Mouse (Mus musculus) heart, embryonic 14.5 days (tissue): ENCODE measurements around the gene Insig1. TPM values are rescaled to one million over a fixed set of nuclear protein-coding genes. Genes with fewer than 3 reads are reported as not detected.
A peak's percentile ranks its signal among the peaks of the same experiment; 100 is the strongest.

ENCODE experiments used
- ATAC-seq: fragments of 200-750 bp; cut with Nextera tagmentation; 2 replicates; pipeline ENCODE4 v1.8.0; 2017; ENCODE audit warnings: low read depth, moderate TSS enrichment; ENCODE audit not compliant: insufficient number of reproducible peaks, insufficient read depth, low FRiP score
- H3K27ac ChIP-seq, 2 experiments: fragments of 200-500 bp in 1 of 2; fragments of 300-500 bp in 1 of 2; sonication (generic) in 1 of 2; replicated peaks in 1 of 2; 2 replicates each; pipeline ENCODE4 v1.5.1; 2012 to 2014; ENCODE audit warnings: low read depth in 2 of 2, low read length in 2 of 2, control low read depth in 1 of 2, mild to moderate bottlenecking in 1 of 2, mixed read lengths in 1 of 2; ENCODE audit not compliant: control insufficient read depth in 1 of 2, insufficient read depth in 1 of 2
- H3K27me3 ChIP-seq: fragments of 300-500 bp; sonication (generic); 2 replicates; pipeline ENCODE4 v1.6.1; 2014; ENCODE audit warnings: mild to moderate bottlenecking, low read length, control low read depth; ENCODE audit not compliant: control insufficient read depth, insufficient read depth
- H3K36me3 ChIP-seq: fragments of 300-500 bp; sonication (generic); 2 replicates; pipeline ENCODE4 v1.6.1; 2014; ENCODE audit warnings: mild to moderate bottlenecking, control low read depth, low read length, mixed read lengths; ENCODE audit not compliant: control insufficient read depth, insufficient read depth
- H3K4me1 ChIP-seq, 2 experiments: fragments of 200-500 bp in 1 of 2; fragments of 300-500 bp in 1 of 2; sonication (generic) in 1 of 2; 2 replicates each; pipeline ENCODE4 v1.6.1; 2012 to 2014; ENCODE audit warnings: low read length in 2 of 2, control low read depth in 1 of 2, mixed read lengths in 1 of 2; ENCODE audit not compliant: control insufficient read depth in 2 of 2, insufficient read depth in 2 of 2
- H3K4me2 ChIP-seq: fragments of 300-500 bp; sonication (generic); 2 replicates; pipeline ENCODE4 v1.6.1; 2014; ENCODE audit warnings: mild to moderate bottlenecking, low read length
- H3K4me3 ChIP-seq, 2 experiments: fragments of 200-500 bp in 1 of 2; fragments of 300-500 bp in 1 of 2; sonication (generic) in 1 of 2; 2 replicates each; pipeline ENCODE4 v1.5.1; 2012 to 2014; ENCODE audit warnings: low read length in 2 of 2, mild to moderate bottlenecking in 2 of 2, control low read depth in 1 of 2, low read depth in 1 of 2, moderate library complexity in 1 of 2; ENCODE audit not compliant: control insufficient read depth in 1 of 2, insufficient read depth in 1 of 2
- H3K9ac ChIP-seq: fragments of 300-500 bp; sonication (generic); 2 replicates; pipeline ENCODE4 v1.6.1; 2014; ENCODE audit warnings: mild to moderate bottlenecking, low read length
- H3K9me3 ChIP-seq: fragments of 300-500 bp; sonication (generic); 2 replicates; pipeline ENCODE4 v1.6.1; 2016; ENCODE audit warnings: low read length, control low read depth; ENCODE audit not compliant: control insufficient read depth
- WGBS: fragments of 180-500 bp; shearing (Covaris S2); extraction: QIAGEN DNeasy Blood & Tissue Kit; methylation state at CpG from one replicate; pipeline ENCODE4 v1.1.7; 2014; 5-methylcytosine and 5-hydroxymethylcytosine counted together
- polyA plus RNA-seq: library from polyadenylated mRNA; unstranded; fragments of >200 nt; fragmentation: Nextera tagmentation; extraction: Ambion mirVana; gene quantifications from 2 replicates; pipeline ENCODE4 v1.2.1, GENCODE M21; 2014

The Insig1 gene
- polyA plus RNA-seq, 1 experiment from 2014 or later = 26.6 TPM

DNA sequence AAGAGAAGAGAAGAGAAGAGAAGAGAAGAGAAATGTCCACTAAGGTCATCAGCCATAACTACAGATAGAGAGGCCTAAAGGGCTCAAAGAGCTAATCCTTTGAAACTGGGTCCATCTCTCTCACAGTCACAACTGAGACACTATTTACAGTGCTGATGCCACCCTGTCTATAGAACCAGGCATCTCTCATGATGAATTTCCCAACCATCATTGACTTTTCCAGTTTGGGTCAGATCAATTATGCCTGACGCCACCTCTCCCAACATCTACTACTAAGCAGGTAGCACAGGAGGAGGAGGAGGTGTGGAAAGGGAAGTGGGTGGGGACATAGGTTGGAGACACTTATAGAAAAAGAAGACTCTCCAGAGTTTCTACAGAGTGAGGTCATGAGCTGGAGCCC, 34.6 kb upstream of the Insig1 start:
- H3K4me3 ChIP-seq = no peak overlapping the region
- H3K9me3 ChIP-seq = no peaks in the 10 kb centered on the region
- H3K9ac ChIP-seq = no peak overlapping the region
- no peak for ATAC-seq
- H3K4me2 ChIP-seq = no peak overlapping the region
- H3K36me3 ChIP-seq = no peaks in the 10 kb centered on the region
- H3K27ac ChIP-seq = peak overlapping the region; percentile 72 to 78
- H3K4me1 ChIP-seq = peaks cover 13 to 23% of the 10 kb centered on the region in 2 experiments
- no peaks in the 10 kb centered on the region for H3K27me3 ChIP-seq
- WGBS = 92% methylated on average over 1 of the region's 1 CpGs

DNA sequence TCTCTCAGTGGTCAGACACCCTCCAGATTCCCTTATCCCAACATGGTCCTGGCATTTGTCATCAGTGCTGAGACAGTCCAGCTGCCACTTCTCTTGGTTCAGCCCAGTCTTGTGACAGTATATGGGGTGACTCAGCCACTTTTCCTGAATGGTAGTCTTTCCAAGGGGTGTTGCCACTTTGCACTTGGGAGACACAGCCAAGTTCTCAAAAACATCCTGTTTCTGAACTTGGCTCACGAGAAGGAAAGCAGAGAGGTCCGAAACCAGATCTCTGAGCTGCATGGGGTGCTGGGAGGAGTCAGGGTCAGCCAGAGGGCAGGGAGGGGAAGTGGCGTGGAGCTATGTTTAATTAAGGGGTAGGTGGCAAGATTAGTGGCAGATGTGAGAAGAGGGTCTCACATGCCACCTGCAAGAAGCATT, 34.0 kb upstream of the Insig1 start:
- 1% methylated on average over 3 of the region's 3 CpGs for WGBS
- no peak overlapping the region for H3K4me3 ChIP-seq
- peak; percentile 58 for ATAC-seq
- no peaks in the 10 kb centered on the region for H3K27me3 ChIP-seq
- H3K4me1 ChIP-seq = peaks cover 13 to 23% of the 10 kb centered on the region in 2 experiments
- peak overlapping the region; percentile 34 for H3K4me2 ChIP-seq
- H3K9me3 ChIP-seq = no peaks in the 10 kb centered on the region
- no peaks in the 10 kb centered on the region for H3K36me3 ChIP-seq
- H3K9ac ChIP-seq = 0 out of 2 replicates have a peak overlapping the region, but pooled peaks have one; percentile 1
- H3K27ac ChIP-seq = peak overlapping the region; percentile 72 to 78

DNA sequence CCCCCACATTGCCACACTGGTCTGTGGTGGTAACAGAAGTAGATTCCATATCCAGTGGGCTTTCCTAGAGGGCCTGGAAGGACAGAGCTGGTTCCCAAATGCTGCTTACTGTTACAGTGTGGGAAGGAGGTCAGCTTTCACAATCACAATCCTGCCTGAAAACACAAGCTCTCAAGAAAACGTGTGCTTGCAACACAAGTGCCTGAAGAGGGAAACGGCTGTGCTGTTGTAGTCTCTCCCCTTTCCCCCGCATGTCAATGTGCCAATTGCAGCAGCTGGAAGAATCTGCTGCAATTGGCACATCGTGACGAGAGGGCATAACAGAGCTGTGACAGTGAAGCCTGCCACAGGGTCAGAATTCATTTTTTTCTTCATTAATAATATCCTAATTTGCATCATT, 33.5 kb upstream of the Insig1 start:
- Histone ChIP-seq H3K27me3 (no peaks in the 10 kb centered on the region), H3K36me3 (no peaks in the 10 kb centered on the region), H3K4me1 (peaks cover 13 to 23% of the 10 kb centered on the region in 2 experiments), H3K4me2 (peak overlapping the region; percentile 34), H3K9me3 (no peaks in the 10 kb centered on the region), H3K4me3 (no peak overlapping the region), H3K27ac (peak overlapping the region; percentile 72 to 78), H3K9ac (0 out of 2 replicates have a peak overlapping the region, but pooled peaks have one; percentile 1)
- no peak for ATAC-seq
- WGBS = 28% methylated on average over 5 of the region's 5 CpGs

DNA sequence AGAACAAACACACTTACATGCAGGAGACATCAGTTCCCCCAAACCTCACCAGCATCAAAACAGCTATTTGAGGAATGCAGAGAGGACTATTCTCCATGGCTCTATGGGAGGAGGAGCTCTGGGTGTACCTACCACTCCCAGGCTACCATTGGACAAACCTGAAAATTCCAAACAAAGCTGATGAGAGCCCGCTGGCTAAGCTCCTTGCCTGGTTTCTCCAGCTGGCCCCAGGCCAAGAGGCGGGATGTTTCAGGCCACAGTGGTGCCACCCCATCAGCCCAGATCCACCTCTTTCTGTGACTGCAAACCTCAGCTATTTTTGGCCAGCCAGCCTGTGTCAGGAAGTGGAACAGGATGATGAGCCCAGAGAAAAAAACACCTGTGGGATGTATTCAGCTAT, 33.0 kb upstream of the Insig1 start:
- H3K9ac ChIP-seq = no peak overlapping the region
- H3K4me3 ChIP-seq = no peak overlapping the region
- no peaks in the 10 kb centered on the region for H3K27me3 ChIP-seq
- peak; percentile 67; the same call in 1 of the 2 replicates for ATAC-seq
- peak overlapping the region in 1 of 2 experiments; percentile 72; a peak in 2 of 4 replicates for H3K27ac ChIP-seq
- H3K4me1 ChIP-seq = peaks cover 13 to 23% of the 10 kb centered on the region in 2 experiments
- 3% methylated on average over 2 of the region's 2 CpGs for WGBS
- H3K4me2 ChIP-seq = peak overlapping the region; percentile 34
- no peaks in the 10 kb centered on the region for H3K36me3 ChIP-seq
- no peaks in the 10 kb centered on the region for H3K9me3 ChIP-seq

DNA sequence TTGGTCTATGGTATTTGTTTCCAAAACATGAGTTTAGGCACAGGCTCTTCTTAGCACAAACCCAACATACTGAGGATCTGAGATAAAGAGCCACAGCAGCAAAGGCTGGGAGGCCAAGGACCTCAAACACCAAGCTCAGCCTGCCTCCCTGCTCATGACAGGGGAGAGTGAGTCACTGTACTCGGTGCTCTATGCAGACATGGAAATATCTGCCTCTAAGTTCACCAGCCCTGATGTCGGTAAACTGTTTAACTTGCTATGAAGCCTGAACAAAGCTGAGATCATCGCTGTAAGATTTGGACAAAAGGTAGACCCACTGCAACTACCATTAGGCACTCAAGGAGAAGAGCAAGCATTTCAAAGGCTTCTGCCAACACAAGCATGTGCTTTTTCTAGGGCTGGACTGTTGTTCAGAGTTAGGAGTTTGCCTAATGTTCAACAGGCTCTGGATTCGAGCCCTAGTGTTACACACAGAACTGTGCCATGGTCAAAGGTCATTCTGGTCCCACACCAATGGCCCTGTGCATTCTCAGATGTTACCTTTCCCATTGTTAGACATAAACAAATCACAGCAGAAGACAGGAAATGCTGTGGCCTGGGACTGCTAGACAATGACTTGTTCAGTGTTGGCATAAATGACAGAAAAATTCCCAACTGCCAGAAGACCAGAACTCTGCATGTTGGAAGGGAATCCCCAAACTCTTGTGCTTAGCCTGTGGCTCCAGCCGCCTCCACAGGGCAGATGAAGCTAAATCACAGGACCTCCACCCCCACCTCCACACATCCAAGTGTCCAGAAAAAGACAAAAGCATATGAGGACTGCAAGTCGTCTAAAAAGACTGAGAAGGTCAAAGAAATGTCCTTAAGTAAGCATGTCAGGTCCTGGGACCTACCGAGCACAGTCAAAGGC, 31.2 kb upstream of the Insig1 start:
- Histone ChIP-seq H3K36me3 (no peaks in the 10 kb centered on the region), H3K4me3 (no peak overlapping the region), H3K4me1 (peaks cover 13 to 23% of the 10 kb centered on the region in 2 experiments), H3K27me3 (no peaks in the 10 kb centered on the region), H3K27ac (no peak overlapping the region), H3K9ac (no peak overlapping the region), H3K4me2 (no peak overlapping the region), H3K9me3 (0 out of 2 replicates have a peak, but pooled peaks cover 3% of the 10 kb centered on the region)
- 69% methylated on average over 7 of the region's 7 CpGs for WGBS
- no peak for ATAC-seq

DNA sequence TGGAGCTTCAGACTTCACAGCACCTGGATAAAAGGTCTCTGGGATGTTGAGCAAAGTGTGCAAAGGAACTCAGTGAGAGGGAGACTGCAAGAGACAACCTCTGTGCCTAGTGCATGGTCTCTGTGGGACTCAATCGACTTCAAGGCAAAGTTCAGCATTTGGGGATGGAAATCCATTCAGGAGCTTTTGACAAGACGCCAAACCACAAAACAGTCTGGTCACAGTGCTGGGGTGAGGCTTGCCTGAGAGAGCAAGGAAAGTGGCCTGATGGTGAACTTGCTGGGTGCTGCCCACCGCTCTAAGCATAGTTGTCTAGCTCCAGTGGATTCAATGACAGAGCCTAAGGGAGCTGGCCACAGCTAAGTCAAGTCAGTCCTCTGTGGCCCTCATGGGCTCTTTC, 30.4 kb upstream of the Insig1 start:
- Histone ChIP-seq H3K9ac (no peak overlapping the region), H3K4me1 (peaks cover 13 to 23% of the 10 kb centered on the region in 2 experiments), H3K4me2 (no peak overlapping the region), H3K27ac (no peak overlapping the region), H3K4me3 (no peak overlapping the region), H3K27me3 (no peaks in the 10 kb centered on the region), H3K9me3 (0 out of 2 replicates have a peak, but pooled peaks cover 4% of the 10 kb centered on the region), H3K36me3 (no peaks in the 10 kb centered on the region)
- no peak for ATAC-seq
- 75% methylated on average over 3 of the region's 3 CpGs for WGBS

DNA sequence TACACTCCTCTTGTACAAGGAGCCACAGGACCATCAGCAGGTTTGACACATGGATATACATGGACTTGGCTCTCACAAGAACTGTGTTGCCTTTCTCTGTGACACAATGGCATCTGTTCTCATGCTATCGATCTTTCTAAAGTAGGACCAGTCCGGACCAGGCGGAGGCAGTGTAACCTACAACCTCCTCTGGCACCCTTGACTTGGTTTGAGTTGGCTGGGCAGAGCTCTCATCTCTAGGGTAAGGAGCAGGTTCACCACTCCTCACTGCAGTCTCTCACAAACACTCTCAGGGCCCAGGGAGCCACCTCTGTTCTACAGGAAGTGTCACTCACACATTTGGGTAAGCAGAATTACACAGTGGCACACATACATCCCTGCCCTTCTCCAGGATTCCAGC, 29.1 kb upstream of the Insig1 start:
- 84% methylated on average over 3 of the region's 3 CpGs for WGBS
- H3K27ac ChIP-seq = no peak overlapping the region
- no peaks in the 10 kb centered on the region for H3K36me3 ChIP-seq
- no peak overlapping the region for H3K4me2 ChIP-seq
- peaks cover 8 to 17% of the 10 kb centered on the region in 2 experiments for H3K4me1 ChIP-seq
- no peak overlapping the region for H3K4me3 ChIP-seq
- H3K27me3 ChIP-seq = no peaks in the 10 kb centered on the region
- ATAC-seq = no peak
- 0 out of 2 replicates have a peak, but pooled peaks cover 4% of the 10 kb centered on the region for H3K9me3 ChIP-seq
- no peak overlapping the region for H3K9ac ChIP-seq
